Mouse (Mus musculus): ENCODE results near the gene Capn5.
A peak's percentile ranks its signal among the peaks of the same experiment; 100 is the strongest.

The Capn5 gene

GRCm38 (mm10) chr7:98104481-98105435, 73.3 kb downstream of the Capn5 start:
- peak; percentile 20 for DNase-seq

GRCm38 (mm10) chr7:98103942-98104292, 74.2 kb downstream of the Capn5 start:
- no peak for DNase-seq

- DNase-seq, result peak; percentile 90
Observed at GRCm38 (mm10) chr7:98103002-98103941, 74.8 kb downstream of the Capn5 start.

- peak; percentile 18 for DNase-seq
Observed at GRCm38 (mm10) chr7:98102488-98102887, 75.6 kb downstream of the Capn5 start.

GRCm38 (mm10) chr7:98097557-98097956, 80.5 kb downstream of the Capn5 start:
- no peak for DNase-seq

- no peak for DNase-seq
Observed at GRCm38 (mm10) chr7:98095852-98096251, 82.2 kb downstream of the Capn5 start.

GRCm38 (mm10) chr7:98086346-98086745, 91.7 kb downstream of the Capn5 start:
- DNase-seq, result no peak

- no peak for DNase-seq
Observed at GRCm38 (mm10) chr7:98085314-98085713, 92.8 kb downstream of the Capn5 start.

GRCm38 (mm10) chr7:98084541-98085293, 93.4 kb downstream of the Capn5 start:
- no peak for DNase-seq

GRCm38 (mm10) chr7:98082376-98082775, 95.7 kb downstream of the Capn5 start:
- no peak for DNase-seq

- DNase-seq, result no peak
Observed at GRCm38 (mm10) chr7:98077453-98077852, 100.6 kb downstream of the Capn5 start.

- DNase-seq, result peak; percentile 84
Observed at GRCm38 (mm10) chr7:98071620-98072019, 106.5 kb downstream of the Capn5 start.
